Mouse (Mus musculus) liver, postnatal 0 days (tissue): ENCODE data around the gene Nkain1. TPM values are rescaled to one million over a fixed set of nuclear protein-coding genes. Genes with fewer than 3 reads are reported as not detected.

Experiments used
- ATAC-seq: fragments of 200-750 bp; cut with Nextera tagmentation; 2 replicates; pipeline ENCODE4 v1.8.0; 2017; ENCODE audit warnings: mild to moderate bottlenecking, moderate library complexity
- DNase-seq: peaks from one replicate; pipeline ENCODE4 v3.0.0-alpha.2; 2016
- H3K27ac ChIP-seq: fragments of 300-500 bp; sonication (generic); 2 replicates; pipeline ENCODE4 v1.5.1; 2014; ENCODE audit warnings: antibody characterized with exemption, moderate library complexity, mild to moderate bottlenecking, low read depth
- H3K27me3 ChIP-seq: fragments of 300-500 bp; sonication (generic); 2 replicates; pipeline ENCODE4 v1.6.1; 2014; ENCODE audit warnings: low read length, control low read depth, mixed read lengths; ENCODE audit not compliant: insufficient read depth
- H3K36me3 ChIP-seq: fragments of 300-500 bp; sonication (generic); replicated peaks from 2 replicates; pipeline ENCODE4 v1.6.1; 2014; ENCODE audit warnings: mild to moderate bottlenecking, control low read depth, low read length, moderate library complexity, mixed read lengths; ENCODE audit not compliant: insufficient read depth
- H3K4me1 ChIP-seq: fragments of 300-500 bp; sonication (generic); 2 replicates; pipeline ENCODE4 v1.6.1; 2014; ENCODE audit warnings: antibody characterized with exemption, mild to moderate bottlenecking, control low read depth; ENCODE audit not compliant: insufficient read depth
- H3K4me2 ChIP-seq: fragments of 300-500 bp; sonication (generic); 2 replicates; pipeline ENCODE4 v1.6.1; 2014; ENCODE audit warnings: low read depth, mild to moderate bottlenecking, low read length, moderate library complexity, mixed read lengths
- H3K4me3 ChIP-seq: fragments of 300-500 bp; sonication (generic); 2 replicates; pipeline ENCODE4 v1.5.1; 2014; ENCODE audit warnings: low read depth, low read length
- H3K9ac ChIP-seq: fragments of 300-500 bp; sonication (generic); replicated peaks from 2 replicates; pipeline ENCODE4 v1.6.1; 2014; ENCODE audit warnings: mild to moderate bottlenecking, moderate library complexity
- H3K9me3 ChIP-seq: fragments of 300-500 bp; sonication (generic); 2 replicates; pipeline ENCODE4 v1.6.1; 2016; ENCODE audit warnings: mild to moderate bottlenecking, control low read depth, low read length, mixed read lengths
- CTCF ChIP-seq: sonication (generic); IDR thresholded peaks from 2 replicates; pipeline ENCODE4 v1.5.1; 2016; ENCODE audit warnings: antibody characterized with exemption, low read depth
- EP300 ChIP-seq: IDR thresholded peaks from 2 replicates; pipeline ENCODE4 v1.6.1; 2016; ENCODE audit warnings: antibody characterized with exemption, low read depth, mild to moderate bottlenecking
- WGBS: fragments of 180-500 bp; shearing (Covaris S2); extraction: QIAGEN DNeasy Blood & Tissue Kit; methylation state at CpG from one replicate; pipeline ENCODE4 v1.1.7; 2014; ENCODE audit not compliant: insufficient replicate concordance; 5-methylcytosine and 5-hydroxymethylcytosine counted together
- polyA plus RNA-seq: library from polyadenylated mRNA; unstranded; fragments of >200 nt; fragmentation: Nextera tagmentation; extraction: Ambion mirVana; gene quantifications from 2 replicates; pipeline ENCODE4 v1.2.1, GENCODE M21; 2015

The Nkain1 gene
- polyA plus RNA-seq, 1 experiment from 2014 or later = not detected

DNA sequence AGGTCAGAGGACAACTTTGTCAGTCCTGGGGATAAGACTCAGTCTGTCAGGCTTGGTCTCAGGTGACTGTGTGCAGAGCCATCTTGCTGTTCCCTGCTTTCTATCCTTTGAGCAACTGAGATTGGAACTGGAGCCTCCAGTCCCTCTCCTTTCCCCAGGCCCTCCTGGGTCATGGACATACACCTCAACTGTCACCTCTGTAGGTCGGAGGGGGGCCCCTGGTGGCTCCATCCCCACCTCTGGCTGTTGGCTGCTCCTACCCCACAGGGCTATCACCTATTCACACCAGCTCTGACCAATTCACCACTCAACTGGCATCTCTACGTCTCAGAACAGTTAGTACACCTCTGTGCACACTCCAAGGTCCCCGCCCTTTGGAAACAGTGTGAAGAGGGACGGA lies 33.1 kb downstream of the Nkain1 start:
- H3K4me2 ChIP-seq = no peak overlapping the region
- no peak overlapping the region for H3K27ac ChIP-seq
- no peaks in the 10 kb centered on the region for H3K9me3 ChIP-seq
- ATAC-seq (no peak), DNase-seq (no peak)
- H3K36me3 ChIP-seq = no peaks in the 10 kb centered on the region
- TF ChIP-seq CTCF = no peak
- no peak for TF ChIP-seq EP300
- no peaks in the 10 kb centered on the region for H3K4me1 ChIP-seq
- H3K27me3 ChIP-seq = no peaks in the 10 kb centered on the region
- H3K9ac ChIP-seq = no peak overlapping the region
- no peak overlapping the region for H3K4me3 ChIP-seq
- WGBS = 75% methylated on average over 4 of the region's 4 CpGs

DNA sequence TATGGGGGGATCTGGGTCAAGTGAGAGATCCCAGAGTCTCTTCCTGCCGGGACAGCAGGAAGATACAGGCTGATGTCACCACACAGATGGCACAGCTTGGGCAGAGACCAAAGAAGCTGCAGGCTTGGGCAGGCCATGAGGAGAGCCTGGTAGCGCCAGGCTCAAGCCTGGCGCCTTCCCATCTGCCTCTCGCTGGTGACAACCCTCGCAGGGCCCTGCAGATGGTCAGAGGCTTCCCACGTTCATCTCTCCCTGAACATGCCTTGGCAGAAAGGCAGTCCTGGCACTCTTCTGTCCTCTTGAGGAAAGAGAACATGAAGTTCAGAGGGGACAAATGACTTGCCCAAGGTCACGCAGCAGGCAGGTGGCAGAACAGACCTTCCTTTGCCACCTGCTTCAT lies 34.3 kb downstream of the Nkain1 start:
- Histone ChIP-seq H3K9me3 (no peaks in the 10 kb centered on the region), H3K27ac (no peak overlapping the region), H3K4me3 (no peak overlapping the region), H3K36me3 (no peaks in the 10 kb centered on the region), H3K4me2 (no peak overlapping the region), H3K27me3 (no peaks in the 10 kb centered on the region), H3K4me1 (no peaks in the 10 kb centered on the region), H3K9ac (no peak overlapping the region)
- DNase-seq = no peak
- TF ChIP-seq CTCF = no peak
- no peak for ATAC-seq
- WGBS = 76% methylated on average over 7 of the region's 7 CpGs

DNA sequence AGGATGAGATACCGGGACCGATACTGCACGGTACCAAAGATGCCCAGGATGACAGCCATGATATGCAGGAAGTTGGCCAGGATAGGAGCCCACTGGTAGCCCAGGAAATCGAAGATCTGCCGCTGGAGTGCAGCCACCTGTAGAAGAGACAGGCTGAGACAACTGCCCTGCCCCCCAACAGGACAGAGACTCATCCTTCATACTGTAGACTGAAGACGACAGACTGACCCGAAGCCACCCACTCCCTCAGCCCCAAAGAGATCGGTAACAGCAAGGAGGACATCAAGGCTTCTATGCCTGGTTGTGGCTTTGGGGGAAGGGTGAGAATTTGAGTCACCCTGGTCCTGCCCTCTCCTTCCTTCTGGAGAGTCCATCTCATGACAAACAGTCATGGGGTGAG lies 34.9 kb downstream of the Nkain1 start:
- Histone ChIP-seq H3K4me1 (no peaks in the 10 kb centered on the region), H3K27me3 (no peaks in the 10 kb centered on the region), H3K9me3 (no peaks in the 10 kb centered on the region), H3K27ac (no peak overlapping the region), H3K4me2 (no peak overlapping the region), H3K4me3 (no peak overlapping the region), H3K36me3 (no peaks in the 10 kb centered on the region), H3K9ac (no peak overlapping the region)
- no peak for TF ChIP-seq EP300
- WGBS = 79% methylated on average over 8 of the region's 8 CpGs
- DNase-seq (no peak), ATAC-seq (no peak)

DNA sequence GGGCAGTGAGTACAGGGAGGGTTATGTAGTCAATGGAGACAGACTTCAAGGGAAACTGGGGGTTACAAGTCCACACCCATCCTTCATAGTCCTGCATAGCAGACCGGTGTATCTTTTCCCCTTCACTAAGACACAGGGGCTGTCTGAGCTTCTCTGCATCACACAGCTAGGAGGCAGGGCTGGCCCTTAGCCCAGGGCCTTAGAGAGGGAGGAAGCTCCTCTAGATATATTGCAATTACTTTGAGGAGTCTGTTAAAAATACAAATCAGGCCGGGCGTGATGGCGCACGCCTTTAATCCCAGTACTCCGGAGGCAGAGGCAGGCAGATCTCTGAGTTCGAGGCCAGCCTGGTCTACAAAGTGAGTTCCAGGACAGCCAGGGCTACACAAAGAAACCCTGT lies 36.6 kb downstream of the Nkain1 start:
- 90% methylated on average over 7 of the region's 7 CpGs for WGBS
- Histone ChIP-seq H3K4me2 (no peak overlapping the region), H3K4me3 (no peak overlapping the region), H3K4me1 (no peaks in the 10 kb centered on the region), H3K9ac (no peak overlapping the region), H3K27ac (no peak overlapping the region), H3K36me3 (no peaks in the 10 kb centered on the region), H3K27me3 (no peaks in the 10 kb centered on the region), H3K9me3 (no peaks in the 10 kb centered on the region)
- no peak for ATAC-seq
- no peak for DNase-seq
- TF ChIP-seq EP300 = no peak
- no peak for TF ChIP-seq CTCF

DNA sequence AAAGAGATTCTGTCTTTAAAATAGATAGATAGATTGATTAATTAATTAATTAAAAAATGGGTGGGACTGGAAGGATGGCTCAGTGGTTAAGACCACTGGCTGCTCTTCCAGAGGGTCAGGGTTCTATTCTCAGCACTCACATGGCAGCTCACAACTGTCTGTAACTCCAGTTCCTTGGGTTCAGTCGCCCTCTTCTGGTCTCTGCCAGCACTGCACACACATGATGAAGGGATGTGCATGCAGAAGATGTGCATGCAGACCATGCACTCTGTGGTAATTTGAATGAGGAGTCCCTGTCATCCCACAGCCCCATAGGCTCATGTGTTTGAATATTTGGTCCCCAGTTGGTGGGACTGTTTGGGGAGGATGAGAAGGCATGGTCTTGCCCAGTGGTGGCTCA lies 38.2 kb downstream of the Nkain1 start:
- no peaks in the 10 kb centered on the region for H3K9me3 ChIP-seq
- no peaks in the 10 kb centered on the region for H3K36me3 ChIP-seq
- no peaks in the 10 kb centered on the region for H3K27me3 ChIP-seq
- H3K27ac ChIP-seq = no peak overlapping the region
- WGBS = 60% methylated on average over 1 of the region's 1 CpGs
- H3K9ac ChIP-seq = no peak overlapping the region
- H3K4me2 ChIP-seq = no peak overlapping the region
- H3K4me1 ChIP-seq = peaks cover 4% of the 10 kb centered on the region; the same call in 1 of the 2 replicates
- TF ChIP-seq EP300 (no peak), CTCF (peak; percentile 41)
- ATAC-seq (no peak), DNase-seq (no peak)
- H3K4me3 ChIP-seq = no peak overlapping the region

DNA sequence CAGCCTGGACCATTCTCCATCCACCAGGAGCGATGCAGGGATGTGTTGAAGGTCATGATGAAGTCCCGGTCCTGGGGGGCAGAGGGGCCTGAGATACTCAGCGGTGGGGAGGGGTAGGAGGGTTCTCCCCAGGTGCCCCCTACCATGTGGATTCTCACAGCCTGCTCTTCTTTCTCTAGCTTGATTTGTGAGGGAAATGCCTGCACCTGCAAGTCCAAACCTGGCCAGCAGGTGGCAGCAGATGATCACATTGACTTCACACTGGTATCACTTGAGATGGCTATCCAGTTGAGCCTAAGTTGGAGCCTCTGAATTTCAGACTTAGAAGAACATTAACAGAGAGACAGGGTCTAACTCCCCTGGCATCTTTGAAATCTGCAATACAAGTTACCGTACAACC lies 40.0 kb downstream of the Nkain1 start:
- no peak overlapping the region for H3K9ac ChIP-seq
- H3K4me2 ChIP-seq = no peak overlapping the region
- no peak overlapping the region for H3K4me3 ChIP-seq
- H3K4me1 ChIP-seq = peaks cover 4% of the 10 kb centered on the region; the same call in 1 of the 2 replicates
- no peak overlapping the region for H3K27ac ChIP-seq
- no peaks in the 10 kb centered on the region for H3K27me3 ChIP-seq
- ATAC-seq = no peak; the same call in 1 of the 2 replicates
- no peak for TF ChIP-seq EP300
- TF ChIP-seq CTCF = peak; percentile 97
- peak; percentile 90 for DNase-seq
- WGBS = 32% methylated on average over 4 of the region's 4 CpGs
- H3K36me3 ChIP-seq = no peaks in the 10 kb centered on the region
- H3K9me3 ChIP-seq = no peaks in the 10 kb centered on the region

DNA sequence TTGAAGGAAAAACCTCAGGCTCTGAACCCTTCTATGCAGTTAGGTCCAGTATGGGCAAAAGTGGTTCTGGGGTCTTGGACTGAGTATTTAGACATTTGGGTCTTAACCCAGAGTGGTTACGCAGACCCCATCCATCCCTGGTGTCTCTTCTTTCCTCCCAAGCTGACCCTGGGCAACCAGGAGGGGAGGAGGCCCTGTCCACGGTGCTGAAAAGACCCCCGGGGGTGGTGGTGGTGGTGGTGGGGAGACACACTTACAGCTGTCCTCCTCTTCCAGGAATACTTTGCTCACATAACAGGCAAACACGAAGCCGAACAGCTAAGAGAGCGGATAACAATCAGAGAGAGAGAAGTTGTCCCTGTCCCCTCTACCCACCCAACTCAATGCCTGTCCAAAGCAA lies 41.6 kb downstream of the Nkain1 start:
- Histone ChIP-seq H3K4me3 (no peak overlapping the region), H3K36me3 (no peaks in the 10 kb centered on the region), H3K27ac (no peak overlapping the region), H3K9ac (no peak overlapping the region), H3K27me3 (no peaks in the 10 kb centered on the region), H3K4me2 (no peak overlapping the region), H3K9me3 (no peaks in the 10 kb centered on the region), H3K4me1 (peaks cover 4% of the 10 kb centered on the region; the same call in 1 of the 2 replicates)
- 46% methylated on average over 6 of the region's 6 CpGs for WGBS
- no peak for DNase-seq
- no peak for ATAC-seq
- TF ChIP-seq EP300 (no peak), CTCF (no peak)
